Mouse (Mus musculus) MEL (cell line): Measurements from ENCODE around the gene Zmynd11.

ENCODE experiments used
- CHD2 ChIP-seq: IDR thresholded peaks from 2 replicates; pipeline ENCODE4 v1.6.1; 2011; ENCODE audit warnings: low read length, improper control_type of control experiment
- CTCF ChIP-seq, 3 experiments: IDR thresholded peaks in 2 of 3; conservative IDR thresholded peaks in 1 of 3; 2 replicates each; pipeline ENCODE4 v1.5.1; 2011 to 2012; ENCODE audit warnings: low read length in 3 of 3, low read depth in 2 of 3, mild to moderate bottlenecking in 2 of 3, improper control_type of control experiment in 1 of 3, inconsistent platforms in 1 of 3, mixed read lengths in 1 of 3, moderate library complexity in 1 of 3; ENCODE audit not compliant: control insufficient read depth in 1 of 3, insufficient read depth in 1 of 3, poor library complexity in 1 of 3, severe bottlenecking in 1 of 3
- NRF1 ChIP-seq: IDR thresholded peaks from 2 replicates; pipeline ENCODE4 v1.6.1; 2014; ENCODE audit warnings: low read depth, mild to moderate bottlenecking, inconsistent platforms, low read length, improper control_type of control experiment, moderate library complexity; ENCODE audit not compliant: poor library complexity, insufficient read depth, severe bottlenecking
- POLR2A ChIP-seq, 2 experiments: IDR thresholded peaks; 2 replicates each; pipeline ENCODE4 v1.6.1; 2011 to 2012; ENCODE audit warnings: low read length in 2 of 2, mild to moderate bottlenecking in 2 of 2, control low read depth in 1 of 2, improper control_type of control experiment in 1 of 2, low read depth in 1 of 2, moderate library complexity in 1 of 2; ENCODE audit not compliant: control insufficient read depth in 1 of 2, insufficient read depth in 1 of 2, poor library complexity in 1 of 2

- no peak for TF ChIP-seq CHD2
- no peak for TF ChIP-seq POLR2A (IDR thresholded peaks at IDR 0.05; ENCODE audit: control insufficient read depth in 1 of 2, insufficient read depth in 1 of 2, low read depth in 1 of 2, low read length in 2 of 2, poor library complexity in 1 of 2)
- TF ChIP-seq CTCF (IDR thresholded peaks at IDR 0.05 in 2 of 3, conservative IDR thresholded peaks at IDR 0.05 in 1 of 3; ENCODE audit: control insufficient read depth in 1 of 3, insufficient read depth in 1 of 3, low read depth in 2 of 3, low read length in 3 of 3, poor library complexity in 1 of 3, severe bottlenecking in 1 of 3): no peak
- no peak for TF ChIP-seq NRF1
Measured at GRCm38 (mm10) chr13:9702615-9703235, 62.4 kb downstream of the Zmynd11 start.
